In genomic region chr13:113265257-113265656, GRCm38 (mm10) we compare ENCODE assay signal across 8 mouse cellular contexts. TPM values are rescaled to one million over a fixed set of nuclear protein-coding genes. Genes with fewer than 3 reads are reported as not detected.
A peak's percentile ranks its signal among the peaks of the same experiment; 100 is the strongest.
DNase-seq lines count a peak whose midpoint lies in the region; ATAC-seq and TF ChIP-seq lines count a peak whose summit lies in the region.
"Had no signal": no experiment of that assay in that cellular context is flagged by ENCODE, and none has a peak within 500 bp of the region (broad histone marks: within the 10 kb centered on the region; RNA-seq: fewer than 3 reads in every experiment).

No protein-coding gene starts in this region.

- no peaks in the 10 kb centered on the region for H3K27me3 ChIP-seq in kidney, embryonic 14.5 days (ENCODE audit: control insufficient read depth, insufficient read depth, low read length)
- H3K27me3 ChIP-seq in ES-Bruce4 (ENCODE audit: control insufficient read depth, insufficient read depth, low read length, poor library complexity, severe bottlenecking): no peaks in the 10 kb centered on the region; the same call in 1 of the 2 replicates

- intact Hi-C loops in heart, postnatal 36 days (cut with DNase I): loop anchor here (5.0 kb wide), 3 partner anchors 38 to 602 kb away; partner anchors contain the start of genes Gzmk and Snx18

- 32% methylated on average over 13 of the region's 13 CpGs for WGBS in kidney, embryonic 14.5 days

- TF ChIP-seq EP300 in ES-Bruce4 (IDR thresholded peaks at IDR 0.05; ENCODE audit: insufficient read depth, low read depth, low read length): no peak

- H3K27ac ChIP-seq in kidney, embryonic 14.5 days (ENCODE audit: low read depth, low read length): no peak overlapping the region
- no peak overlapping the region for H3K27ac ChIP-seq in ES-Bruce4 (ENCODE audit: insufficient read depth, low read length)
- H3K27ac ChIP-seq: midbrain, embryonic 12.5 days had no signal

- ATAC-seq in kidney, embryonic 14.5 days (ENCODE audit: low FRiP score, low TSS enrichment): no peak

- H3K9me3 ChIP-seq in kidney, embryonic 14.5 days (ENCODE audit: control insufficient read depth, low read length): no peaks in the 10 kb centered on the region
- no peaks in the 10 kb centered on the region for H3K9me3 ChIP-seq in ES-Bruce4 (replicated peaks; ENCODE audit: control insufficient read depth, insufficient read depth, low read length, poor library complexity, severe bottlenecking)
- H3K9me3 ChIP-seq: midbrain, embryonic 12.5 days had no signal

- no peak for TF ChIP-seq POLR2A in ES-Bruce4 (IDR thresholded peaks at IDR 0.05; ENCODE audit: insufficient read depth, low read length)

- H3K36me3 ChIP-seq in kidney, embryonic 14.5 days (ENCODE audit: control insufficient read depth, insufficient read depth, low read length): no peaks in the 10 kb centered on the region
- H3K36me3 ChIP-seq in ES-Bruce4 (ENCODE audit: control insufficient read depth, insufficient read depth, low read length, poor library complexity, severe bottlenecking): no peaks in the 10 kb centered on the region
- H3K36me3 ChIP-seq: midbrain, embryonic 12.5 days had no signal

- H3K9ac ChIP-seq in kidney, embryonic 14.5 days (ENCODE audit: low read depth, low read length): no peak overlapping the region
- no peak overlapping the region for H3K9ac ChIP-seq in ES-Bruce4 (ENCODE audit: low read depth, poor library complexity, severe bottlenecking)
- H3K9ac ChIP-seq: midbrain, embryonic 12.5 days had no signal

- no peak overlapping the region for H3K4me3 ChIP-seq in kidney, embryonic 14.5 days (ENCODE audit: low read length)
- no peak overlapping the region for H3K4me3 ChIP-seq in ES-Bruce4 (ENCODE audit: low read depth, low read length)
- H3K4me3 ChIP-seq: midbrain, embryonic 12.5 days had no signal

- no peak overlapping the region for H3K4me2 ChIP-seq in kidney, embryonic 14.5 days (replicated peaks; ENCODE audit: low read depth, low read length)
- H3K4me2 ChIP-seq: midbrain, embryonic 12.5 days had no signal

- TF ChIP-seq CTCF in ES-Bruce4 (IDR thresholded peaks at IDR 0.05; ENCODE audit: low read depth, low read length): peak; percentile 50

- no peaks in the 10 kb centered on the region for H3K4me1 ChIP-seq in kidney, embryonic 14.5 days (ENCODE audit: control insufficient read depth, insufficient read depth, low read length)
- peaks cover 2% of the 10 kb centered on the region for H3K4me1 ChIP-seq in ES-Bruce4 (ENCODE audit: control insufficient read depth, insufficient read depth, low read length)
- H3K4me1 ChIP-seq: midbrain, embryonic 12.5 days had no signal

- peak; percentile 56 for DNase-seq in kidney, adult 18-20 months
- DNase-seq in adrenal gland, adult 2 months: peak; percentile 33
- peak; percentile 36 to 61 for DNase-seq in heart, postnatal 36 days
- DNase-seq in lung, adult 18-20 months: peak; percentile 27 to 45
- DNase-seq in thymus, postnatal 14 days: peak; percentile 53

RNA-seq across cellular contexts. Expression of gene BC067074, which starts 27.7 kb away (rescaled TPM):
- 3.4 and 6.1 TPM in 2 replicates for polyA plus RNA-seq in kidney, embryonic 14.5 days (2014; fragmentation: Nextera tagmentation; extraction: Ambion mirVana)
- polyA plus RNA-seq in ES-Bruce4 (2011; ENCODE audit: insufficient read depth, insufficient read length, low read depth, missing spikeins): 11.4 and 12.5 TPM in 2 replicates
- under 1 TPM; 0.69 to 0.98 TPM for total RNA-seq in adrenal gland, adult 2 months (2021)
- 0.48 TPM in 2 replicates for polyA plus RNA-seq in adrenal gland, adult 2 months (2012; rRNA removed)
- total RNA-seq in heart, postnatal 36 days (2021): 1 to 10 TPM; 1.7 to 2.4 TPM

RNA-seq across cellular contexts. Expression of gene Gzmk, which starts 39.5 kb away (rescaled TPM):
- polyA plus RNA-seq in kidney, embryonic 14.5 days (2014; fragmentation: Nextera tagmentation; extraction: Ambion mirVana): not detected in 2 replicates
- polyA plus RNA-seq in ES-Bruce4 (2011; ENCODE audit: insufficient read depth, insufficient read length, low read depth, missing spikeins): not detected in 2 replicates
- not detected for total RNA-seq in adrenal gland, adult 2 months (2021)
- polyA plus RNA-seq in adrenal gland, adult 2 months (2012; rRNA removed): not detected in 2 replicates
- total RNA-seq in heart, postnatal 36 days (2021): not detected
- polyA plus RNA-seq: midbrain, embryonic 12.5 days had no signal

RNA-seq across cellular contexts. Expression of gene Esm1, which starts 55.8 kb away (rescaled TPM):
- 3.9 and 5.9 TPM in 2 replicates for polyA plus RNA-seq in kidney, embryonic 14.5 days (2014; fragmentation: Nextera tagmentation; extraction: Ambion mirVana)
- not detected in 2 replicates for polyA plus RNA-seq in ES-Bruce4 (2011; ENCODE audit: insufficient read depth, insufficient read length, low read depth, missing spikeins)
- total RNA-seq in adrenal gland, adult 2 months (2021): 10 to 100 TPM in 1 of 2 experiments, 1 to 10 TPM in 1; 8.2 to 12.8 TPM
- 5.4 and 9.6 TPM in 2 replicates for polyA plus RNA-seq in adrenal gland, adult 2 months (2012; rRNA removed)
- under 1 TPM; 0.28 to 0.51 TPM for total RNA-seq in heart, postnatal 36 days (2021)
